Mouse (Mus musculus): ENCODE results near the gene Ociad1. TPM values are rescaled to one million over a fixed set of nuclear protein-coding genes. Genes with fewer than 3 reads are reported as not detected.

The Ociad1 gene
- total RNA-seq, 1 experiment from 2014 or later, result 203 TPM

GRCm38 (mm10) chr5:73323602-73324001 lies 31.0 kb downstream of the Ociad1 start:
- ATAC-seq (ENCODE audit: extremely low read depth, insufficient number of reproducible peaks, low FRiP score, poor library complexity, severe bottlenecking), result no peak

GRCm38 (mm10) chr5:73324526-73325170 lies 32.1 kb downstream of the Ociad1 start:
- no peak for ATAC-seq (ENCODE audit: extremely low read depth, insufficient number of reproducible peaks, low FRiP score, poor library complexity, severe bottlenecking)

GRCm38 (mm10) chr5:73331002-73331401 lies 38.4 kb downstream of the Ociad1 start:
- ATAC-seq (ENCODE audit: extremely low read depth, insufficient number of reproducible peaks, low FRiP score, poor library complexity, severe bottlenecking), result no peak

- no peak for ATAC-seq (ENCODE audit: extremely low read depth, insufficient number of reproducible peaks, low FRiP score, poor library complexity, severe bottlenecking)
Measured at GRCm38 (mm10) chr5:73336448-73336847, 43.9 kb downstream of the Ociad1 start.

- ATAC-seq (ENCODE audit: extremely low read depth, insufficient number of reproducible peaks, low FRiP score, poor library complexity, severe bottlenecking), result no peak
Measured at GRCm38 (mm10) chr5:73337961-73338831, 45.6 kb downstream of the Ociad1 start.

- ATAC-seq (ENCODE audit: extremely low read depth, insufficient number of reproducible peaks, low FRiP score, poor library complexity, severe bottlenecking), result no peak
Measured at GRCm38 (mm10) chr5:73338832-73339163, 46.2 kb downstream of the Ociad1 start.

- ATAC-seq (ENCODE audit: extremely low read depth, insufficient number of reproducible peaks, low FRiP score, poor library complexity, severe bottlenecking), result no peak
Measured at GRCm38 (mm10) chr5:73339779-73340722, 47.5 kb downstream of the Ociad1 start.

GRCm38 (mm10) chr5:73340723-73341235 lies 48.2 kb downstream of the Ociad1 start, which contains the start of gene Ociad2:
TSS of gene Ociad2 (minus strand) at chr5:73341028.
- no peak for ATAC-seq (ENCODE audit: extremely low read depth, insufficient number of reproducible peaks, low FRiP score, poor library complexity, severe bottlenecking)

- no peak for ATAC-seq (ENCODE audit: extremely low read depth, insufficient number of reproducible peaks, low FRiP score, poor library complexity, severe bottlenecking)
Measured at GRCm38 (mm10) chr5:73342701-73343355, 50.2 kb downstream of the Ociad1 start.

GRCm38 (mm10) chr5:73344310-73344709 lies 51.7 kb downstream of the Ociad1 start:
- ATAC-seq (ENCODE audit: extremely low read depth, insufficient number of reproducible peaks, low FRiP score, poor library complexity, severe bottlenecking), result no peak

- ATAC-seq (ENCODE audit: extremely low read depth, insufficient number of reproducible peaks, low FRiP score, poor library complexity, severe bottlenecking), result no peak
Measured at GRCm38 (mm10) chr5:73345254-73345653, 52.7 kb downstream of the Ociad1 start.

GRCm38 (mm10) chr5:73349514-73349913 lies 56.9 kb downstream of the Ociad1 start:
- ATAC-seq (ENCODE audit: extremely low read depth, insufficient number of reproducible peaks, low FRiP score, poor library complexity, severe bottlenecking), result no peak

GRCm38 (mm10) chr5:73351796-73352195 lies 59.2 kb downstream of the Ociad1 start:
- ATAC-seq (ENCODE audit: extremely low read depth, insufficient number of reproducible peaks, low FRiP score, poor library complexity, severe bottlenecking), result no peak

- no peak for ATAC-seq (ENCODE audit: extremely low read depth, insufficient number of reproducible peaks, low FRiP score, poor library complexity, severe bottlenecking)
Measured at GRCm38 (mm10) chr5:73353519-73353918, 60.9 kb downstream of the Ociad1 start.

- no peak for ATAC-seq (ENCODE audit: extremely low read depth, insufficient number of reproducible peaks, low FRiP score, poor library complexity, severe bottlenecking)
Measured at GRCm38 (mm10) chr5:73353978-73354377, 61.4 kb downstream of the Ociad1 start.

GRCm38 (mm10) chr5:73355393-73355792 lies 62.8 kb downstream of the Ociad1 start:
- no peak for ATAC-seq (ENCODE audit: extremely low read depth, insufficient number of reproducible peaks, low FRiP score, poor library complexity, severe bottlenecking)

- ATAC-seq (ENCODE audit: extremely low read depth, insufficient number of reproducible peaks, low FRiP score, poor library complexity, severe bottlenecking), result no peak
Measured at GRCm38 (mm10) chr5:73359134-73359751, 66.7 kb downstream of the Ociad1 start.

- no peak for ATAC-seq (ENCODE audit: extremely low read depth, insufficient number of reproducible peaks, low FRiP score, poor library complexity, severe bottlenecking)
Measured at GRCm38 (mm10) chr5:73359752-73360141, 67.2 kb downstream of the Ociad1 start.

All from neutrophil, adult 5-6 weeks (primary cell).